Mouse (Mus musculus) liver, embryonic 18 days (tissue): ENCODE results near the gene Vmn2r37. TPM values are rescaled to one million over a fixed set of nuclear protein-coding genes. Genes with fewer than 3 reads are reported as not detected.

Experiments used
- polyA plus RNA-seq: library from polyadenylated mRNA; depleted of rRNA; stranded (reverse); fragments of >200 nt; gene quantifications from 2 replicates; pipeline ENCODE4 v1.2.3, GENCODE M21; 2012; rRNA removed

Gene Vmn2r37
- not detected in 2 replicates for polyA plus RNA-seq

DNA sequence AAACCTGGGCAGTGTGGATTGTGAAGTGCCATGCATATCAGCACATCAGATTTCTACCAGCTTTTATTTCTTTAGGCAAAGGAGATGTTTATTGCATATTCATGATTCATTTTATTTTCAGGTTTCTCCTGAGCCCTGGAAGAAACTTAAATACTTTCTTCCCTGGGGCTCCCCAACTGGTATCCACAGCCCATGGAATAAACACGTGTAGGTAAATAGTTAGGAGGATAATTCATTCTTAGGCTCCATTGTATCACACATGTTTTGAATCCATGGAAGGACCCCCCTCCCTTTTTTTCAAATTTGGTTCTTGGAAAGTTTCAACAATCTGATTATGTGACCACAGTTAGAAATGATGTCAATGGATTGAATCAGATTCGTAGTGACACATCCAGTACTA lies at the start of gene Vmn2r37:
Gene Vmn2r37 (minus strand): TSS at position 101 of the 400 bp plus-strand sequence.

Other genes with a start within 250 kb of the Vmn2r37 start
- not detected in 2 replicates for gene Vmn2r39, start 192.9 kb downstream of the Vmn2r37 start, polyA plus RNA-seq
- gene Vmn2r38, start 125.8 kb downstream of the Vmn2r37 start, polyA plus RNA-seq = not detected in 2 replicates